Mouse (Mus musculus): ENCODE data around the gene Kif15.

GRCm38 (mm10) chr9:122922436-122922835, 28.4 kb upstream of the Kif15 start:
- TF ChIP-seq CTCF (IDR thresholded peaks at IDR 0.05; ENCODE audit: low read depth, low read length) (no peak), EP300 (IDR thresholded peaks at IDR 0.05; ENCODE audit: insufficient read depth, low read depth, low read length) (no peak)

Measured in ES-Bruce4 (cell line).